Mouse (Mus musculus): ENCODE measurements around the gene Derl2. TPM values are rescaled to one million over a fixed set of nuclear protein-coding genes. Genes with fewer than 3 reads are reported as not detected.

Derl2 gene
- 52.6 and 53.1 TPM in 2 replicates for polyA plus RNA-seq (2015; fragmentation: Nextera tagmentation; extraction: Ambion mirVana)

DNA sequence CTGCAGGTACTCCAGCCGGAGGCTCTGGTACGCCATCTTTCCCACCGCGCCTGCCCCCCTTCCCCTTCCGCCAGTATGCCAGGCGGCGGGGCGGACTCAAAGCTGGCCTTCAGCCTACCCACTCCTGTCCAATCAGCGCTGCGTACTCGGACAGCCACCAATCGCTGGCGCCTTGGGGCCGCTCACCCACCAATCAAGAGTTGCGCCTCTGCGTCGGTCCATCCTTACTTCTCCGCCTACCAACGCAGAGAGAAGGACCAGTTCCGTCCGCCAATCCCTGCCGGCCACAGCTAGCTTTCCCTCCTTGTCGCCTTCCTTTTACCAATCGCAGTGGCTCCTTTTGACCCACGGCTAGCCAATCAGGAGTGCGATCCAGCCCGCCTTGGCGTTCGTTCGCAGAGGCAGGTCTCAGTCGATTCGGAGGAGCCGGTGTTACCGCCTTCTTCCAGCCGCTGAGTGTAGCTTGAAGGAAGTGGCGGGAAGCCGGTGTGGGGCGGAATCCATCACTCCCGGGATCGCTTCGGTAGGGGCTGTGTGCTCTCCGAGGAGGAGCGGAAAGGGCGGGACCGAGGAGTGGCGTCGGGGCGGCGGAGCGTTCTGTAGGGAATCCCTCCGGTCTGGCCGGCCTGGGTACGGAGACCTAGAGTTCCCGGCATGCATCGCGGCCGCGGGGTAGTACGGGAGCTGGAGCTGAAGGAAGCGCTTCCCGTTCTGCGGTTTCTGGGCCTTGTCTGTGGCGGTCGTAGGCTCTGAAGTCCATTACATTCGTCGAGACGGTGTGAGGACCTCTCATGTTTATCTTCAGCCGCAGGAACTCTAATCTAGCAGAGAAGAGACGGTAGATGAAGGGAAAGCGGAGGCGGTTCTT, at the start of gene Derl2, which contains the start of gene Mis12:
Gene Derl2, minus strand, starts transcription at position 641 of the 868 bp plus-strand sequence.
Gene Mis12, plus strand, starts transcription at position 411 of the 868 bp plus-strand sequence.
- H3K4me3 ChIP-seq, result peak within 1 kb of the TSS; percentile 85
- no peaks in the 10 kb centered on the region for H3K27me3 ChIP-seq
- ATAC-seq (ENCODE audit: borderline replicate concordance, extremely low read depth, low FRiP score, low TSS enrichment), result peak; percentile 100
- peak within 1 kb of the TSS; percentile 93 for H3K9ac ChIP-seq
- peaks cover 28% of the 10 kb centered on the region for H3K4me1 ChIP-seq
- peak within 1 kb of the TSS; percentile 84 for H3K4me2 ChIP-seq
- under 1% methylated on average over 71 of the region's 71 CpGs for WGBS
- no peaks in the 10 kb centered on the region for H3K9me3 ChIP-seq
- peak within 1 kb of the TSS; percentile 96 for H3K27ac ChIP-seq
- peaks cover 27% of the 10 kb centered on the region for H3K36me3 ChIP-seq

DNA sequence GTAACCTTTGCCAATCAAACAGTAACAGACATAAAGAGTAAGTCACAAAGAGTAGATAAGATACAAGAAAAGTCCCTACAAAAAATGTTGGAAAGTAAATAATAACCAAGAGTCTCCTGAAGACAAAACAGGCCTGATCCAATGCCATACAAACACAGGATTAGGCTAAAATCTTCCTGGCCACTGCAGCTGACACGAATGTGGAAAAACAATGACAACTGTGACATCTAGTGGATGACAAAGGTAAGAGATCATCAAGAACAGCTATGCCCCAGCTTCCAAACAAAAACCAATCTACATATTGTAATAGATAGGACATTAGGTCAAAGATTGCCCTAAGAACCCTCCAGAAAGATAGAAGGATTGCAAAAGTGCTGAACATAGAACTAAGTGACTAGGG, 32.9 kb upstream of the Derl2 start:
- Histone ChIP-seq H3K36me3 (no peaks in the 10 kb centered on the region), H3K4me3 (no peak overlapping the region), H3K9ac (no peak overlapping the region), H3K9me3 (no peaks in the 10 kb centered on the region), H3K27ac (no peak overlapping the region), H3K27me3 (no peaks in the 10 kb centered on the region), H3K4me2 (no peak overlapping the region), H3K4me1 (no peaks in the 10 kb centered on the region)
- ATAC-seq (ENCODE audit: borderline replicate concordance, extremely low read depth, low FRiP score, low TSS enrichment), result no peak
- WGBS, result 6% methylated on average over 1 of the region's 1 CpGs

DNA sequence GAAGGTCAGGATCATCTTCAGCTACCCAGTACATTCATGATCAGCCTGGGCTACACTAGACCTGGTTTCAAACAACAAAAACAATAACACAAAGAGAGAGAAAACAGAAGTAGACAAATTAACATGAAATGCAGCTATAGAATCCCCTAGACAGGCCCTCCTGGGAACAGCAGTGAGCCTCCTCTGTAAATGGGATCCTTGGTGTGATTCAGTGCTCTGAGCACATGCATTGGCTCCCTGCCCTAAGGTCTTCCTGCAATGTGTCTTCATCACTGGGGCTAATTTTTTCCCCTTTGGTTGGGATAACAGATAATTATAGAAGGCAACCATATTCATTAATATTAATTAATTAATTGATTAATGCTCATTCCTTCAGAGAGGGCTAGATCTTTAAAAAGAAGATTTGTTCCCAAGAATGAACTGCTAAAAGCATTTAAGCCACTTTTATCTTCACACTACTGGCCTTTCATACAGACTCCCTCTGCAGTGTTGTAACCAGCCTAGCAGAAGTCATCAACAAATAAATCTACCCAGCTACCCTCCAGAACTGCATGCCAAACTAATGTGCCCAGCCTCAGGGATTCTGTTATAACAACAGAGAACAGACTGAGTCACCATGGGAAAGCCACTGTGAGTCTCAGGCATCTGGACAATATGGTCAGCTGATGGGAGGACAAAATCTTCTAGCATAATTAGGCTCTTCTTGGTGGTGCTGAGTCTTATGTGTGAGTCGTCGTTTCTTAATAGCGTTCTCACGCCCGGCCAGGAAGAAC, 20.1 kb upstream of the Derl2 start:
- Histone ChIP-seq H3K9ac (no peak overlapping the region), H3K4me1 (no peaks in the 10 kb centered on the region), H3K4me2 (no peak overlapping the region), H3K27me3 (no peaks in the 10 kb centered on the region), H3K4me3 (no peak overlapping the region), H3K27ac (no peak overlapping the region), H3K9me3 (no peaks in the 10 kb centered on the region), H3K36me3 (no peaks in the 10 kb centered on the region)
- ATAC-seq (ENCODE audit: borderline replicate concordance, extremely low read depth, low FRiP score, low TSS enrichment), result no peak
- 97% methylated on average over 5 of the region's 5 CpGs for WGBS

DNA sequence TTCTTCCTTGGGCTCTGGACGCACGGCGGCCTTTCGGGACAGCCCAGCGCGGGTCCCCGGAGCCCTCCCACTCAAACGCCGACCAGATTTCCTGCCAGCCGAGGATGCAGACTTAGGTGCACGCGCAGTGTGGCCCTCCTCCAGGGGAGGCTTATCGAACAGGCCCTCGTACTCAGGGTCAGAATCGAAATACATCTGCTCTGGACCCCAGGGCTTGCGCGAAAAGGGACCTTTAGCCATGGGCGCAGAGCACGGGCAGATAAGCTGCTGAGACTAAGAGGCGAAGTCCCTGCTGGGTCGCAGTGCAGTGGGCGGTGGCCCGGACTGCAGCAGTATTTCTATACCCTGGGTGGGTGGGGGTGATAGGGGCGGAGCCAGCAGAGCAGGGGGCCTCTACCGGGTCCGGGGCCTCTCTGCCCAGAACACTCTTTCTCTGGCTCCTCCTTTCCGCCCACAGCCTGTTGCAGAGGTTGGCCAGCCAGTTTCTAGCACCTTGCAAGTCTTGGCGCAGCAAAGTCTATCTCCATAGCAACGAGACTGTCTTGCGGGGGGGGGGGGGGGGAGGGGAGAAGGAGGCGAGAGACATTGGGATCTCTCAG, 13.6 kb upstream of the Derl2 start, which contains the start of gene 6330403K07Rik:
Gene 6330403K07Rik, minus strand, starts transcription at position 351 of the 599 bp plus-strand sequence.
- under 1% methylated on average over 29 of the region's 31 CpGs for WGBS
- Histone ChIP-seq H3K27me3 (no peaks in the 10 kb centered on the region), H3K4me2 (peak within 1 kb of the TSS; percentile 91), H3K9me3 (no peaks in the 10 kb centered on the region), H3K4me3 (peak within 1 kb of the TSS; percentile 60), H3K4me1 (peaks cover 13% of the 10 kb centered on the region; the same call in 1 of the 2 replicates), H3K27ac (peak within 1 kb of the TSS; percentile 80), H3K36me3 (peaks cover under 1% of the 10 kb centered on the region; the same call in 1 of the 2 replicates), H3K9ac (peak within 1 kb of the TSS; percentile 51)
- peak; percentile 98 for ATAC-seq (ENCODE audit: borderline replicate concordance, extremely low read depth, low FRiP score, low TSS enrichment)

DNA sequence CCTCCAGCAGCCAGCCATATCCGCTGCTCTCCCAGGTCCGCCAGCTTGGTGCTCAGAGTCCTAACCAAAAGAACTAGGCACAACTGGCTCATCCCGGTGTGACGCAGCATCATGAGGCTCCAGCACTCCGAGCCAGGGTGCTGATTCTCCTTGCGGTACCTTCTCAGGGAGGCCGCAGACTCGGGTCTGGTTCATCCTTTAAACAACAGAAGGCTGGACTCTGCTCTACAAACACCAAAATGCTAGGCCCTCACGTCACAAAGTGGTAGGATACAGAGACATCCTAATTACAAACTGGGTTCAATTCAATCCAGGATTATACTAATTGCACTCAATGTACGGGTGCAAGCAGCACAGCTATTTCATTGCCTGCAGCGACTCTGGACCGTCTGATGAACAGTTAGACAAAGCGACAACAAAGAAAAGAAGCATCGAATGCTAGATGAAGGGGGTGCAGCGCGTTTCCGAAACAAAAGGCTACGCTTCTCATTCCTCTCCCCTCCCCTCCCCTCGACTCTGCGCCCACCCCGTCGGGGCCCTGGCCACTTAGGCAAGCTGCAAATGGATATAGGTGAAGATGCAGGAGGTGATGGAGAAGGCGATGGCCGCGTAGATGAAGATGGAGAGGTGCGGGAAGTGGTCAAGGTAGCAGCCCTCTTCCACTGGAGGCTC, 13.0 kb upstream of the Derl2 start:
- Histone ChIP-seq H3K9ac (peak overlapping the region; percentile 51), H3K27me3 (no peaks in the 10 kb centered on the region), H3K4me1 (peaks cover 13% of the 10 kb centered on the region; the same call in 1 of the 2 replicates), H3K4me2 (peak overlapping the region; percentile 91), H3K27ac (peak overlapping the region; percentile 80), H3K4me3 (peak overlapping the region; percentile 60), H3K36me3 (peaks cover 7% of the 10 kb centered on the region), H3K9me3 (no peaks in the 10 kb centered on the region)
- WGBS, result 5% methylated on average over 26 of the region's 26 CpGs
- no peak; the same call in none of the 2 replicates for ATAC-seq (ENCODE audit: borderline replicate concordance, extremely low read depth, low FRiP score, low TSS enrichment)

DNA sequence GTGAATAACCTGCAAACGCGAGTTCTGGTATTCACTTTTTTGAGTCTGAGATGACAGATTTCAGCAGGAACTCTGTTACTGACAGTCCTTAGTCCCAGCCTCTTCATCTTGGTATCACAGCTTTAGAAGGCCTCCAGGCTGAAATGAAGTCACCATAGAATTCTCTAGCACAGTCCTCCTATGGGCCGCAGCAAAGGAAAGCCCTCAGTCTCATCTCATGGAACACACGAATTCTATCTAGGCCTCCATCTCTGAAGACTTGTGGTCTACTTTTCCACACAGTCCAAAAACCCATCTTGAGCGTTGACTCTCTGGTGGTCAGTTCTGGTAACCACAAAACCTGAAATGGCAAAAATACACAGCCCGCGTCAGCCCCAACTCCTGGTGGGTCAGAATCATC, 12.4 kb upstream of the Derl2 start:
- Histone ChIP-seq H3K9me3 (no peaks in the 10 kb centered on the region), H3K36me3 (peaks cover 13% of the 10 kb centered on the region), H3K27me3 (no peaks in the 10 kb centered on the region), H3K4me3 (peak overlapping the region; percentile 60), H3K9ac (peak overlapping the region; percentile 51), H3K27ac (peak overlapping the region; percentile 80; the same call in 1 of the 2 replicates), H3K4me1 (peaks cover 13% of the 10 kb centered on the region; the same call in 1 of the 2 replicates), H3K4me2 (peak overlapping the region; percentile 91)
- no peak for ATAC-seq (ENCODE audit: borderline replicate concordance, extremely low read depth, low FRiP score, low TSS enrichment)
- 43% methylated on average over 7 of the region's 7 CpGs for WGBS

DNA sequence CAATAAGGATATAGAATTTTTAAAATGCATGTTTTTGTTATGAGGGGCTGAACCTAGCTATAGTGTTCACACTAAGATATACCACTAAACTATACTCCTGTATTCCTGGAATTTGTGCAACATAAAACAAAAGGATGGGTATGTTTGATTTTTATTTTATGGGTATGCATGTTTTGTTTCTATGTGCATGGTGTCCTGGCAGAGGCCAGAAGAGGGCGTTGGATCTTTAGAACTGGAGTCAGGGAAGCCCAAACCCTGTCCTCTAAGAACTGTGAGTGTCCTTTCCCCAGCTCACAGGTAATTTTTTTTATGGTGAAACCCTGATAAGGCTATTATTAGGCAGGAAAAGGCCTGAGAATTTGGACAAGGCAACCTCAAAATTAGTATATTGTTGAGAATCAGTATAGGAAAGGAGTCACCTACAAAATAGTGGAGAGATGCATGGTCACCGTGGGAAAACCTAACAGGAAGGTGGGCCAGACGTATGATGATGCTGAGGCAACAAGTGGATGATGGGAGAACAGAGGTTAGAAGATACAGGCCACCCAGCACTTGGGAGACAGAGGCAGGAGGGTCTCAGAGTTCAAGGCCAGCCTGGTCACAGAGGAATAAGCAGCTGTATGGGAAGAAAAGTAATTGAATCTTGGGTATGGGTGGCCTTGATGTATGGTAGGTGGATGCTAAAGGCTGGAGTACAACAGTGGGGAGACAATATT, 9.9 kb upstream of the Derl2 start:
- no peak overlapping the region for H3K9ac ChIP-seq
- peaks cover 36% of the 10 kb centered on the region for H3K36me3 ChIP-seq
- H3K4me1 ChIP-seq, result peaks cover 13% of the 10 kb centered on the region; the same call in 1 of the 2 replicates
- no peak for ATAC-seq (ENCODE audit: borderline replicate concordance, extremely low read depth, low FRiP score, low TSS enrichment)
- H3K27me3 ChIP-seq, result no peaks in the 10 kb centered on the region
- no peaks in the 10 kb centered on the region for H3K9me3 ChIP-seq
- 78% methylated on average over 3 of the region's 3 CpGs for WGBS
- H3K4me2 ChIP-seq, result no peak overlapping the region
- no peak overlapping the region for H3K4me3 ChIP-seq
- no peak overlapping the region for H3K27ac ChIP-seq

DNA sequence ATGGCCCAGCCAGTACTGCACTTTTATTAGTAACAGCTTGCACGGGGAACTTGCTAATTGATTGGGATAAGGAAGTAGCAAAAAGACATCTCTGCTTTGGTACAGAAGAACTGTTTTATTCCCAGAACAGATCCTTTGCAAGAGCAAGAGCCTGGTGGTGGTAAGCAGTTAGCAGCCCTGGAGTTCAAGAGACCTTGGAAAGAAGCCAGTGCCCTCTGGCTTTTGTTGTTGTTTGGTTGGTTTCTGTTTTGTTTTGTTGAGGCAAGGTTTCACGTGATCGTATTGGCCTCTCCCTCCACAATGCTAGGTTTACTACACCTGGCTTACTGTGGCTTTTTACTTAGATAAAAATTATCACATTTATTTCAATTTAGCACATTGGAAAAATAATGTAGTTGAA, 8.6 kb upstream of the Derl2 start:
- peaks cover 13% of the 10 kb centered on the region; the same call in 1 of the 2 replicates for H3K4me1 ChIP-seq
- no peak for ATAC-seq (ENCODE audit: borderline replicate concordance, extremely low read depth, low FRiP score, low TSS enrichment)
- no peaks in the 10 kb centered on the region for H3K9me3 ChIP-seq
- H3K27me3 ChIP-seq, result no peaks in the 10 kb centered on the region
- H3K4me3 ChIP-seq, result no peak overlapping the region
- H3K27ac ChIP-seq, result no peak overlapping the region
- WGBS, result 72% methylated on average over 3 of the region's 3 CpGs
- H3K9ac ChIP-seq, result no peak overlapping the region
- peaks cover 47% of the 10 kb centered on the region for H3K36me3 ChIP-seq
- no peak overlapping the region for H3K4me2 ChIP-seq

DNA sequence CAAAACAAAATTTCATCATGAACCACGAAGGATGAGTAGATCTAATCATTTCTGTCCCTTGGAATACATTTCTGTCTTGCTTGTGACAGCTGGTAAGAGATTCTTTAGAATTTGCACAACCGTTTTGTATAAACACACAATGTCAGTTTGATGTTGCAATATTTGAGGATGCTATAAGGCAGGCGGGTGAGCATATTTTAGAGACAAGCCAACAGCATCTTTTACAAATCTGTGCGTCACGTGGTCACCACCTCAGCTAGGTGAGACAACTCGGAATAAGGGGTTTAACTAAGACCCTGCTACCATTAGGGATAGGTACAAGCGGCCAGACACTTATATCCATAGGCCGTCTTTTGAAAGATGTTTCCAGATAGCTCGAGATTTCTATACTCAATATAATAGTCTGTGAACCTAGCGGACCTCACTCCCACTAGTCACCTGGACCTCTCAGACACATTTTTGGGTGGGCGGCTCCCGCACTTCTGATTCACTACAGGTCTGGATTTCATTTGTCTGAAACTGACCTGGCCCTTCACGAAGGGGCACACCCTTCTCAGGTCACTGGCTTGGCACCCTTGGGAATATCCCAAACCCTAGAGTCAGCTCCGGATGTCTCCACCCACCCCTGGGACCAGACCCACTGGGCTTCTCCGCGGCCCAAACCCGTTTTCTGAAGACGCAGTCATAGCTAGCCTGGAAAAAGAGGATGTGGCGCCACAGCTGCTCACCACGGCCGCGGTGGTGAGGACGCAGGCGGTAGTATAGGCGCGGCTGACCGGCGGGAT, 1.0 kb downstream of the Derl2 start:
- 3% methylated on average over 28 of the region's 28 CpGs for WGBS
- Histone ChIP-seq H3K36me3 (peaks cover 27% of the 10 kb centered on the region; the same call in 1 of the 2 replicates), H3K4me1 (peaks cover 28% of the 10 kb centered on the region), H3K9me3 (no peaks in the 10 kb centered on the region), H3K9ac (peak overlapping the region; percentile 93), H3K4me3 (peak overlapping the region; percentile 85), H3K4me2 (peak overlapping the region; percentile 65), H3K27me3 (no peaks in the 10 kb centered on the region), H3K27ac (peak overlapping the region; percentile 75)
- peak; percentile 13; the same call in 1 of the 2 replicates for ATAC-seq (ENCODE audit: borderline replicate concordance, extremely low read depth, low FRiP score, low TSS enrichment)

DNA sequence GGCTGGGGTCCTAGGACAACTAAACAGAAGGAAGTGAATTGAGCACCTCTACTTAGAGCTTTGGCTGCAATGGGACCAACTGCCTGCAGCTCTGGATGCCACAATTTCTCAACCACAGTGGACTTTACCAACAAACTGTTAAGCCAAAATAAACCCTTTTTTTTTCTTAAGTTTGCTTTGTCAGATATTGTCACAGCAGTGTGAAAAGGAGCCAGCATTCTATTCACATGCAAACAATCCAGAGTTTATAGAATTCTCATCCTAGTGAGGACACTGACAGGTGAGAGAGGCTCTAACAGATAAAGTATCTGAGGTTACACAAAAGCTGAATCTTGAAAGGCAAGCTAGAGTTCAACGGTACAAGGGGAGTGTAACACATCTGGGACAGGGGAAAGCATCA, 2.6 kb downstream of the Derl2 start:
- H3K36me3 ChIP-seq, result peaks cover 28% of the 10 kb centered on the region
- 85% methylated on average over 1 of the region's 1 CpGs for WGBS
- H3K9ac ChIP-seq, result no peak overlapping the region
- ATAC-seq (ENCODE audit: borderline replicate concordance, extremely low read depth, low FRiP score, low TSS enrichment), result no peak
- H3K27ac ChIP-seq, result no peak overlapping the region
- peak overlapping the region; percentile 65; the same call in 1 of the 2 replicates for H3K4me2 ChIP-seq
- H3K4me3 ChIP-seq, result no peak overlapping the region
- H3K4me1 ChIP-seq, result peaks cover 28% of the 10 kb centered on the region
- H3K9me3 ChIP-seq, result no peaks in the 10 kb centered on the region
- no peaks in the 10 kb centered on the region for H3K27me3 ChIP-seq

Measured in lung, embryonic 15.5 days (tissue).